Mouse (Mus musculus): ENCODE results near the gene Golga3. TPM values are rescaled to one million over a fixed set of nuclear protein-coding genes. Genes with fewer than 3 reads are reported as not detected.

The Golga3 gene
- polyA plus RNA-seq (2014; fragmentation: Illumina TruSeq; extraction: RNeasy Lipid Tissue Mini Kit (QIAGEN cat#74804); ENCODE audit: low read depth, low replicate concordance), result 37.5 TPM

DNA sequence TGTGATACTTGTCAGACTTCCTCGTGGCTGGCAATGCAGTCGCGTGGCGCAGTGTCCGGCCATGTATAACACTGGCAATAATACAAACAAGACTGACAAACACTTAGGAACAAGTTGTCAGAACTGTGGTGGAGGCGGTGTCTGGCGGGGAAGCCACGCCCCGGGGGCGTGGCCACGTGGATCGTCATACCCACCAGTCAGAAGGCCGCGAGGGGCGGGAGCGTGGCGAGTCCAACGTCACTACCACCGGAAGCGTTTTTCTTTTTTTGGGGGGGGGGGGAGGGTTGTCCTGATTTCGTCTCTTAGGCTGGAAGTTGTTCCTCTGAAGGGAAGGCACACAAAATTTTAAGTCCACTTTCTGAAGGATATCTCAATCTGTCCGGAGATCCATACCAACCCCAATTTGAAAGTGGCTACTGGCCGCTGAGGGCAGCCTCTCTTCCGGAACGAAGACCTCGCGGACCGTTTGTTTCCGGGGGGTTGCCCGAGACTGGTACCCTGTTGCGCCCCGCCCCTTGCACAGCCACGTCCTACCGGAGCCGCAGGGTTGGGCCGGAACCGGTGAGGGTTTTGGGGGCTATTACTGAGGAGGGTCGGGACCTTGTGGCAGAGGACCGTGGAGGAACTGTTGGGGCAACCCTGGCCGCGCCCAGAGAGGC is at the start of gene Golga3:
TSS of gene Golga3 (plus strand) at position 340 of the 659 bp plus-strand sequence.

DNA sequence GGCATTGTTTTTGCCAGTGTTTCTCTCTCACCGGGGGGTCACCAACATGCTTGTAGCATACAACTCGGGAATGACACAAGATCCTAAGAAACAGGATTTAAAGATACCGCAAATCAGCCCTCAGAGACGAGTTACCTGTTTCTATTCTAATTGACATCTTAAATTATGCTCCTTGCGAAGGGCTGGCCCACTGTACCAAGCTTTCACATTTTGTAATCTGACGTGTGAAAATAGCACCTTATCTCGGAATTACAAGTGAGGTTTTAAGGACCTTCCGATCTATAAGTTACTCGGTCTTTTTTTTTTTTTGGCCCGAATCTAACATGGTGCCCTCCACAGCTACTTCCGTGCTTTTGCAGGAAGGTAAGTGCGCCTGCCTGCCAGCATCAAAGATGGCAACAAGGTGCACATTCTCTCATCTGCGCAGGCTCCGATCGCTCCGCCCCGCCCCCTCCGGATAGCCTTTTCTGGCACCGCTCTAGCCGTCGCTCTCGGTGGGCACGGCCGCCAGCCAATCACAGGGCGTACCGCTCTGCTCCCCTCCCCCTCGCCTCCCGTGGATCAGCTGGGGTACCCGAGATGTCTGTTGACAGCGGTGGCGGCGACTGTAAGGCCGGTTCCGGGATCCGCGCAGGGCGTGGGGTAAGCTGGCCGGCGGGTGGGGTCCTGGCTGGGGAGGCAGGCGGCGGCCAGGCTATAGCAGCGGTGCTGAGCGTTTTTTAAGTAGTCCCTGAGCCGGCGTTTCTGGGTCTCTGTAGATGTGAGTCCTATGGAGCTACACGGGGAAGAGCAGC is 41.0 kb upstream of the Golga3 start, which contains the start of gene Chfr:
TSS of gene Chfr (plus strand) at position 550 of the 794 bp plus-strand sequence.

GRCm38 (mm10) chr5:110230780-110231461 is 54.4 kb downstream of the Golga3 start, which contains the start of gene Ankle2:
TSS of gene Ankle2 (plus strand) at chr5:110231004.

DNA sequence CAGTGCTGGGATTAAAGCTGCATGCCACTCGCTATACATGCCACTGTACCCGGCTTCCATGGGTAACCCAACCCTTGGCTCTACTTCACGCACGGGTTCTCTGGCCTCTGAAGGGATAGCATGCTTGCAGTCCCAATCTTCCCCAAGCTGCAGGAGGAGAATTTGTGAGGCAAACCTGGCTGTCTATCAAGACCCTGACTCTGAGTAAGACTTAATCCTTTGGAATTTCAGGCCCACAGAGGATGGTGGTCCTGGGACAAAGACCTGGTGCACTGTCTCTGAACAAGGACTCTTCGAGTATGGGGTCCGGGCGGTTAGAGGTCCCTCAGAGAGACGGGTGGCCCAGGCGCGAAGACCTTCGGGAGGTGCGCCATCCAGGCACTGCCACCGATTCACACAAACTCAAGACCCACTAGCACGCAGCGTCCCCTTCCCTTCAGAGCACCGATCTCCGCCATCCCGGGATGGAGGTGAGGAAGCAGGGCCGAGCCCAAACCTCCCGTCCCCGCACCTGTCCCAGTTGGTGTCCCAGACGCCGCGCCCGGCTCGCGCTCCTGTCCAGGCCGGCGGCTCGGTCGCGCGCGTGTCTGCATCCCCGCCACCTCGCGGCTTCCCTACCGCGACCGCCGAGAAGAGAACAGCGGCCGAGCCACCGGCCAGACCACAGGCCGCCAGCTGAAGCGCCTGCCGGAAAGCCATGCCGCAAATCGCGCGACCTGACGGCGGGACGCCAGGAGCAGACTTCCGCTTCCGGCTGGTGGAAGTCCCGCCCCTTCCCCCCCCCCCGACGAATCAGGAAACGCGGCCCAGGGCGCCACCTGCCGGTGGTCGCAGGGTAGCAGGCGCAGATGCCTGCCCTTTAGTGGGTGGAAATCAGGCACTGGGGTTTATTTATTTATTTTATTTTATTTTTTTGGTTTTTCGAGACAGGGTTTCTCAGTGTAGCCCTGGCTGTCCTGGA is 92.9 kb downstream of the Golga3 start, which contains the start of gene Pgam5:
TSS of gene Pgam5 (minus strand) at position 773 of the 961 bp plus-strand sequence.

Other genes with a start within 250 kb of the Golga3 start
- gene Zfp932, start 180.2 kb upstream of the Golga3 start, polyA plus RNA-seq (2014; fragmentation: Illumina TruSeq; extraction: RNeasy Lipid Tissue Mini Kit (QIAGEN cat#74804); ENCODE audit: low read depth, low replicate concordance), result 145 TPM
- 27.9 TPM for gene Gm17655, start 104.2 kb upstream of the Golga3 start, polyA plus RNA-seq (2014; fragmentation: Illumina TruSeq; extraction: RNeasy Lipid Tissue Mini Kit (QIAGEN cat#74804); ENCODE audit: low read depth, low replicate concordance)
- 8.3 TPM for gene Gm35315, start 82.3 kb upstream of the Golga3 start, polyA plus RNA-seq (2014; fragmentation: Illumina TruSeq; extraction: RNeasy Lipid Tissue Mini Kit (QIAGEN cat#74804); ENCODE audit: low read depth, low replicate concordance)
- not detected for gene Plcxd1, start 76.7 kb upstream of the Golga3 start, polyA plus RNA-seq (2014; fragmentation: Illumina TruSeq; extraction: RNeasy Lipid Tissue Mini Kit (QIAGEN cat#74804); ENCODE audit: low read depth, low replicate concordance)
- not detected for gene Gtpbp6, start 68.5 kb upstream of the Golga3 start, polyA plus RNA-seq (2014; fragmentation: Illumina TruSeq; extraction: RNeasy Lipid Tissue Mini Kit (QIAGEN cat#74804); ENCODE audit: low read depth, low replicate concordance)
- 8.7 TPM for gene Zfp605, start 66.6 kb upstream of the Golga3 start, polyA plus RNA-seq (2014; fragmentation: Illumina TruSeq; extraction: RNeasy Lipid Tissue Mini Kit (QIAGEN cat#74804); ENCODE audit: low read depth, low replicate concordance)
- 48.4 TPM for gene Chfr, start 40.9 kb upstream of the Golga3 start, polyA plus RNA-seq (2014; fragmentation: Illumina TruSeq; extraction: RNeasy Lipid Tissue Mini Kit (QIAGEN cat#74804); ENCODE audit: low read depth, low replicate concordance)
- 35.8 TPM for gene Ankle2, start 54.3 kb downstream of the Golga3 start, polyA plus RNA-seq (2014; fragmentation: Illumina TruSeq; extraction: RNeasy Lipid Tissue Mini Kit (QIAGEN cat#74804); ENCODE audit: low read depth, low replicate concordance)
- 28.3 TPM for gene Pgam5, start 93.2 kb downstream of the Golga3 start, polyA plus RNA-seq (2014; fragmentation: Illumina TruSeq; extraction: RNeasy Lipid Tissue Mini Kit (QIAGEN cat#74804); ENCODE audit: low read depth, low replicate concordance)
- 6.7 TPM for gene Pxmp2, start 109.5 kb downstream of the Golga3 start, polyA plus RNA-seq (2014; fragmentation: Illumina TruSeq; extraction: RNeasy Lipid Tissue Mini Kit (QIAGEN cat#74804); ENCODE audit: low read depth, low replicate concordance)
- gene Pole, start 109.6 kb downstream of the Golga3 start, polyA plus RNA-seq (2014; fragmentation: Illumina TruSeq; extraction: RNeasy Lipid Tissue Mini Kit (QIAGEN cat#74804); ENCODE audit: low read depth, low replicate concordance), result 3.2 TPM
- 1.3 TPM for gene P2rx2, start 166.5 kb downstream of the Golga3 start, polyA plus RNA-seq (2014; fragmentation: Illumina TruSeq; extraction: RNeasy Lipid Tissue Mini Kit (QIAGEN cat#74804); ENCODE audit: low read depth, low replicate concordance)
- gene Lrcol1, start 168.0 kb downstream of the Golga3 start, polyA plus RNA-seq (2014; fragmentation: Illumina TruSeq; extraction: RNeasy Lipid Tissue Mini Kit (QIAGEN cat#74804); ENCODE audit: low read depth, low replicate concordance), result not detected

All from sigmoid colon, adult 10 weeks (tissue).